Mouse (Mus musculus): ENCODE data around the gene Gpd1.

- TF ChIP-seq POLR2A (IDR thresholded peaks at IDR 0.05; ENCODE audit: control insufficient read depth, low read depth, low read length) = no peak
- no peak for TF ChIP-seq CTCF (IDR thresholded peaks at IDR 0.05; ENCODE audit: control insufficient read depth, insufficient read depth, insufficient replicate concordance, low read depth, low read length)
These were observed 1.9 kb upstream of the Gpd1 start for GRCm38 (mm10) chr15:99715361-99715865.

Measured in testis, adult 2 months (tissue).